Mouse (Mus musculus): ENCODE results near the gene Map2k1. TPM values are rescaled to one million over a fixed set of nuclear protein-coding genes. Genes with fewer than 3 reads are reported as not detected.

Gene Map2k1
- polyA plus RNA-seq, 1 experiment = 175 TPM

- H3K27ac ChIP-seq (ENCODE audit: insufficient read depth, low read length) = peak overlapping the region; percentile 64
- H3K4me1 ChIP-seq (ENCODE audit: control insufficient read depth, insufficient read depth, low read length) = peaks cover 3% of the 10 kb centered on the region
- no peak for TF ChIP-seq POLR2A (IDR thresholded peaks at IDR 0.05; ENCODE audit: extremely low read depth, insufficient read depth, low read length)
- TF ChIP-seq CTCF (IDR thresholded peaks at IDR 0.05; ENCODE audit: extremely low read depth, insufficient read depth, low read length) = no peak
- H3K4me3 ChIP-seq (ENCODE audit: insufficient read depth, low read length) = peak overlapping the region; percentile 78
Measured at GRCm38 (mm10) chr9:64252591-64253020, 825 bp downstream of the Map2k1 start.

- H3K4me1 ChIP-seq (ENCODE audit: control insufficient read depth, insufficient read depth, low read length) = peaks cover 5% of the 10 kb centered on the region
- no peak overlapping the region for H3K4me3 ChIP-seq (ENCODE audit: insufficient read depth, low read length)
- no peak for TF ChIP-seq CTCF (IDR thresholded peaks at IDR 0.05; ENCODE audit: extremely low read depth, insufficient read depth, low read length)
- no peak for TF ChIP-seq POLR2A (IDR thresholded peaks at IDR 0.05; ENCODE audit: extremely low read depth, insufficient read depth, low read length)
- no peak overlapping the region for H3K27ac ChIP-seq (ENCODE audit: insufficient read depth, low read length)
Measured at GRCm38 (mm10) chr9:64250111-64250730, 3.2 kb downstream of the Map2k1 start.

GRCm38 (mm10) chr9:64249371-64249770, 4.1 kb downstream of the Map2k1 start:
- Histone ChIP-seq H3K4me1 (ENCODE audit: control insufficient read depth, insufficient read depth, low read length) (peaks cover 5% of the 10 kb centered on the region), H3K27ac (ENCODE audit: insufficient read depth, low read length) (no peak overlapping the region)
- no peak for TF ChIP-seq POLR2A (IDR thresholded peaks at IDR 0.05; ENCODE audit: extremely low read depth, insufficient read depth, low read length)
- no peak for TF ChIP-seq CTCF (IDR thresholded peaks at IDR 0.05; ENCODE audit: extremely low read depth, insufficient read depth, low read length)

GRCm38 (mm10) chr9:64242381-64242831, 11.0 kb downstream of the Map2k1 start:
- no peak overlapping the region for H3K27ac ChIP-seq (ENCODE audit: insufficient read depth, low read length)
- H3K4me3 ChIP-seq (ENCODE audit: insufficient read depth, low read length) = no peak overlapping the region
- TF ChIP-seq CTCF (IDR thresholded peaks at IDR 0.05; ENCODE audit: extremely low read depth, insufficient read depth, low read length) = no peak
- no peak for TF ChIP-seq POLR2A (IDR thresholded peaks at IDR 0.05; ENCODE audit: extremely low read depth, insufficient read depth, low read length)
- H3K4me1 ChIP-seq (ENCODE audit: control insufficient read depth, insufficient read depth, low read length) = peaks cover 1% of the 10 kb centered on the region; the same call in 1 of the 2 replicates

More at GRCm38 (mm10) chr9:64249371-64249770, 4.1 kb downstream of the Map2k1 start:
- H3K4me3 ChIP-seq (ENCODE audit: insufficient read depth, low read length) = no peak overlapping the region

GRCm38 (mm10) chr9:64240681-64241080, 12.8 kb downstream of the Map2k1 start:
- no peak overlapping the region for H3K27ac ChIP-seq (ENCODE audit: insufficient read depth, low read length)
- H3K4me3 ChIP-seq (ENCODE audit: insufficient read depth, low read length) = no peak overlapping the region
- H3K4me1 ChIP-seq (ENCODE audit: control insufficient read depth, insufficient read depth, low read length) = no peaks in the 10 kb centered on the region
- no peak for TF ChIP-seq CTCF (IDR thresholded peaks at IDR 0.05; ENCODE audit: extremely low read depth, insufficient read depth, low read length)
- TF ChIP-seq POLR2A (IDR thresholded peaks at IDR 0.05; ENCODE audit: extremely low read depth, insufficient read depth, low read length) = no peak

GRCm38 (mm10) chr9:64240116-64240515, 13.3 kb downstream of the Map2k1 start:
- no peak for TF ChIP-seq POLR2A (IDR thresholded peaks at IDR 0.05; ENCODE audit: extremely low read depth, insufficient read depth, low read length)
- no peak for TF ChIP-seq CTCF (IDR thresholded peaks at IDR 0.05; ENCODE audit: extremely low read depth, insufficient read depth, low read length)
- Histone ChIP-seq H3K4me1 (ENCODE audit: control insufficient read depth, insufficient read depth, low read length) (no peaks in the 10 kb centered on the region), H3K27ac (ENCODE audit: insufficient read depth, low read length) (no peak overlapping the region), H3K4me3 (ENCODE audit: insufficient read depth, low read length) (no peak overlapping the region)

GRCm38 (mm10) chr9:64236056-64236455, 17.4 kb downstream of the Map2k1 start:
- Histone ChIP-seq H3K27ac (ENCODE audit: insufficient read depth, low read length) (no peak overlapping the region), H3K4me3 (ENCODE audit: insufficient read depth, low read length) (no peak overlapping the region), H3K4me1 (ENCODE audit: control insufficient read depth, insufficient read depth, low read length) (peaks cover 8% of the 10 kb centered on the region)
- no peak for TF ChIP-seq POLR2A (IDR thresholded peaks at IDR 0.05; ENCODE audit: extremely low read depth, insufficient read depth, low read length)
- TF ChIP-seq CTCF (IDR thresholded peaks at IDR 0.05; ENCODE audit: extremely low read depth, insufficient read depth, low read length) = no peak

- H3K4me3 ChIP-seq (ENCODE audit: insufficient read depth, low read length) = no peak within 1 kb of the TSS
- peaks cover 14% of the 10 kb centered on the region for H3K4me1 ChIP-seq (ENCODE audit: control insufficient read depth, insufficient read depth, low read length)
- no peak within 1 kb of the TSS for H3K27ac ChIP-seq (ENCODE audit: insufficient read depth, low read length)
- no peak for TF ChIP-seq CTCF (IDR thresholded peaks at IDR 0.05; ENCODE audit: extremely low read depth, insufficient read depth, low read length)
- no peak for TF ChIP-seq POLR2A (IDR thresholded peaks at IDR 0.05; ENCODE audit: extremely low read depth, insufficient read depth, low read length)
Measured at GRCm38 (mm10) chr9:64234768-64235435, 18.5 kb downstream of the Map2k1 start, which contains the start of gene Uchl4. TSS of gene Uchl4 (plus strand) at chr9:64235201.

GRCm38 (mm10) chr9:64233656-64234055, 19.8 kb downstream of the Map2k1 start:
- TF ChIP-seq POLR2A (IDR thresholded peaks at IDR 0.05; ENCODE audit: extremely low read depth, insufficient read depth, low read length) (no peak), CTCF (IDR thresholded peaks at IDR 0.05; ENCODE audit: extremely low read depth, insufficient read depth, low read length) (no peak)
- Histone ChIP-seq H3K4me3 (ENCODE audit: insufficient read depth, low read length) (no peak overlapping the region), H3K4me1 (ENCODE audit: control insufficient read depth, insufficient read depth, low read length) (peaks cover 20% of the 10 kb centered on the region), H3K27ac (ENCODE audit: insufficient read depth, low read length) (no peak overlapping the region)

All from cortical plate, adult 2 months (tissue).